Mouse (Mus musculus): ENCODE data around the gene Rxra. TPM values are rescaled to one million over a fixed set of nuclear protein-coding genes. Genes with fewer than 3 reads are reported as not detected.

Gene Rxra
- polyA plus RNA-seq, 1 experiment, result 7.0 TPM

- peaks cover 56% of the 10 kb centered on the region for H3K27me3 ChIP-seq (replicated peaks)
- TF ChIP-seq FLI1 (IDR thresholded peaks at IDR 0.05; ENCODE audit: low read length) (no peak), GATA1 (IDR thresholded peaks at IDR 0.05; ENCODE audit: borderline replicate concordance, low read length) (no peak)
- H3K9me3 ChIP-seq, result 0 out of 2 replicates have a peak, but pooled peaks cover 2% of the 10 kb centered on the region
- no peaks in the 10 kb centered on the region for H3K36me3 ChIP-seq (replicated peaks; ENCODE audit: low read length)
- H3K4me3 ChIP-seq (replicated peaks), result no peak overlapping the region
- H3K4me1 ChIP-seq, result peaks cover 15% of the 10 kb centered on the region
These were observed 88.7 kb downstream of the Rxra start for GRCm38 (mm10) chr2:27764937-27765319.

DNA sequence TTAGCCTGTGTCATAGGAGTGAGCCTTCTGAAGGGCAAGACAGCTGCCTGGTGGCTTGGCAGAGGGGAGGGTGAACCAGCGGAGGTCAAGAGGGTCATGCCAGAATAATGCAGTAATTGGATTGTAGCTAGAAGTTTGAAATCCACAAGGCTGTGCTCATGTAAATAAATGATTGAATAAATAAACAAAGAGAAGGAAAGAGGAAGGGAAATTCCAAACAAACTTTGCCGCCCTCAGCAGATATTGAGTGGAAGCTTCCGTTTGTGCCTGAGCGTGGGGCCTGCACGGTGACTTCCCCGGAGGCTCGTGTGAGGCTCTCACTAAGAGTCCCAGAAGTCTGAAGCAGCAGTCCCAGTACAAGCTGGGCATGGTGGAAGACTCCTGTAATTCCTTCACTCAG lies 91.5 kb downstream of the Rxra start:
- TF ChIP-seq FLI1 (IDR thresholded peaks at IDR 0.05; ENCODE audit: low read length) (no peak), GATA1 (IDR thresholded peaks at IDR 0.05; ENCODE audit: borderline replicate concordance, low read length) (no peak)
- no peaks in the 10 kb centered on the region for H3K9me3 ChIP-seq
- H3K4me1 ChIP-seq, result peaks cover 8% of the 10 kb centered on the region; the same call in 1 of the 2 replicates
- H3K27me3 ChIP-seq (replicated peaks), result peaks cover 53% of the 10 kb centered on the region
- no peak overlapping the region for H3K4me3 ChIP-seq (replicated peaks)
- no peaks in the 10 kb centered on the region for H3K36me3 ChIP-seq (replicated peaks; ENCODE audit: low read length)

DNA sequence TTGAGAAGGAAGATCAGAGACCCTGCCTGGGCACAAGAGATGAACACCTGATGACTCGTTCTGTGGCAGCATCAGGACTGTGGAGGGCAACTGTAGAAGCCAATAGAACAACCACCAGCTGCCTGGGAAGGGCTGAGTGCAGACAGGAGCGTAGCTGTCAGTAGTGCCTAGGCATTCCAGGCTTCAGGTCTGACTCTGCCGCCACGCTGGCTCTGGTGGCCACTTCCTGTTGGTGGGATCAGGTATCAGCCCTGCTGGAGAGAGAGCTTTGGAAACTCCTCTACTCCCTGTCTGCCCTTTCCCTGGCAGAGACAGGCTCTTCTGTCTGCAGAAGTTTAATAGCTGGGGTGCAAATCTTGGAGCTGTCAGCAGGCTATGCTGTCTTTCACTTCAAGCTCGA lies 93.5 kb downstream of the Rxra start:
- Histone ChIP-seq H3K4me3 (replicated peaks) (no peak overlapping the region), H3K27me3 (replicated peaks) (peaks cover 59% of the 10 kb centered on the region), H3K4me1 (peaks cover 1% of the 10 kb centered on the region; the same call in 1 of the 2 replicates), H3K36me3 (replicated peaks; ENCODE audit: low read length) (no peaks in the 10 kb centered on the region), H3K9me3 (no peaks in the 10 kb centered on the region)
- TF ChIP-seq FLI1 (IDR thresholded peaks at IDR 0.05; ENCODE audit: low read length), result no peak
- TF ChIP-seq GATA1 (IDR thresholded peaks at IDR 0.05; ENCODE audit: borderline replicate concordance, low read length), result no peak

- no peaks in the 10 kb centered on the region for H3K4me1 ChIP-seq
- no peak overlapping the region for H3K4me3 ChIP-seq (replicated peaks)
- no peaks in the 10 kb centered on the region for H3K36me3 ChIP-seq (replicated peaks; ENCODE audit: low read length)
- peaks cover 63% of the 10 kb centered on the region for H3K27me3 ChIP-seq (replicated peaks)
- no peaks in the 10 kb centered on the region for H3K9me3 ChIP-seq
- no peak for TF ChIP-seq FLI1 (IDR thresholded peaks at IDR 0.05; ENCODE audit: low read length)
- no peak for TF ChIP-seq GATA1 (IDR thresholded peaks at IDR 0.05; ENCODE audit: borderline replicate concordance, low read length)
These were observed 94.0 kb downstream of the Rxra start for GRCm38 (mm10) chr2:27770205-27770604.

DNA sequence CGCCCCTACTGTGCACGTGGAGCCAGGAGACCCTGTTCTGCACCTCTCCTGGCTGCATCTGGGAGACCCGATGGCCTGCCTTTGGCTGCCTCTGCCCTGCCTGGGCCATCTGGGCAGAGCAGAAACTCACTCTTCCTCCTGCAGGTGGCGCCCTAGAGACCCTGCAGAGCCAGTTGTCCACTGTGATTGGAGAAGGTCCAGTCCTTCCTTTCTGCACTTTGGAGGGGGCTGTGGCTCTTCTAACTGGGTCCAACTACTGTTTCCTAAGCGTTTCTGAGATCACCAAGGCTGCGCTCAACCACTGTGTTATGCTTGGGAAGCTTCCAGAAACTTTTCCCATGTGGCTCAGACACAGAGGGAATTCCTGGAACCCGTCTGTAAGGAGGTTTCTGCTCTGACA lies 95.7 kb downstream of the Rxra start:
- no peaks in the 10 kb centered on the region for H3K36me3 ChIP-seq (replicated peaks; ENCODE audit: low read length)
- no peak overlapping the region for H3K4me3 ChIP-seq (replicated peaks)
- no peaks in the 10 kb centered on the region for H3K4me1 ChIP-seq
- TF ChIP-seq GATA1 (IDR thresholded peaks at IDR 0.05; ENCODE audit: borderline replicate concordance, low read length) (no peak), FLI1 (IDR thresholded peaks at IDR 0.05; ENCODE audit: low read length) (no peak)
- H3K27me3 ChIP-seq (replicated peaks), result peaks cover 61% of the 10 kb centered on the region
- H3K9me3 ChIP-seq, result no peaks in the 10 kb centered on the region

DNA sequence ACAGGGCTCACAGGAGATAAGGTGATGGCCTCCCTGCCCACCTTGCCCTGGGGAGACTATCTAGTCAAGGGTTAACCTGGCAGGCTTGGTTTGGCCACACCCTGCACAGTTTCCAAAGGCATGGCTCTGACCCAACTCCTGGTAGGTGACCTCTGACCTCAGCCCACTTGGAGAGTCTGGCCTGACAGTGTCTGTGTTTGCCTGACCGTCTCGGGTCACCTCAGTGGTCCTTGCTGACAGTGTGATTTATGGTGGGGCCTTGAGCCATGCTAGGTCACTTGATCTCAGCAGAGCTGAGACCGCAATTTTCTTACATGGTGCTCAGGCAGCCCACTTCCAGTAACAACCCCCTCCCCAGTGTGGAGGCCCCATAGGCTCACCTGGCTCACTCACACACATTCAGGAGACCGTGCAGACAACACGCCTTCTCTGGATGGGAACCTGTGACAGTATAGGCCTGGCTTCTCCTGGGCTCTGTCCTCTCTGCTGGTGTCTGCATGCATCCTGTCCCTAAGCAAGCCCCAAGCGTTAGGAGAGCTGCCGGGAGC lies 96.7 kb downstream of the Rxra start:
- Histone ChIP-seq H3K4me3 (replicated peaks) (no peak overlapping the region), H3K27me3 (replicated peaks) (peaks cover 64% of the 10 kb centered on the region), H3K9me3 (no peaks in the 10 kb centered on the region), H3K36me3 (replicated peaks; ENCODE audit: low read length) (no peaks in the 10 kb centered on the region), H3K4me1 (no peaks in the 10 kb centered on the region)
- TF ChIP-seq GATA1 (IDR thresholded peaks at IDR 0.05; ENCODE audit: borderline replicate concordance, low read length) (no peak), FLI1 (IDR thresholded peaks at IDR 0.05; ENCODE audit: low read length) (no peak)

- no peak overlapping the region for H3K4me3 ChIP-seq (replicated peaks)
- H3K4me1 ChIP-seq, result no peaks in the 10 kb centered on the region
- peaks cover 70% of the 10 kb centered on the region for H3K27me3 ChIP-seq (replicated peaks)
- no peaks in the 10 kb centered on the region for H3K9me3 ChIP-seq
- TF ChIP-seq GATA1 (IDR thresholded peaks at IDR 0.05; ENCODE audit: borderline replicate concordance, low read length) (no peak), FLI1 (IDR thresholded peaks at IDR 0.05; ENCODE audit: low read length) (no peak)
- no peaks in the 10 kb centered on the region for H3K36me3 ChIP-seq (replicated peaks; ENCODE audit: low read length)
These were observed 97.9 kb downstream of the Rxra start for GRCm38 (mm10) chr2:27773980-27774730.

- H3K36me3 ChIP-seq (replicated peaks; ENCODE audit: low read length), result no peaks in the 10 kb centered on the region
- no peaks in the 10 kb centered on the region for H3K4me1 ChIP-seq
- no peaks in the 10 kb centered on the region for H3K9me3 ChIP-seq
- TF ChIP-seq FLI1 (IDR thresholded peaks at IDR 0.05; ENCODE audit: low read length) (no peak), GATA1 (IDR thresholded peaks at IDR 0.05; ENCODE audit: borderline replicate concordance, low read length) (no peak)
- peaks cover 71% of the 10 kb centered on the region for H3K27me3 ChIP-seq (replicated peaks)
- no peak overlapping the region for H3K4me3 ChIP-seq (replicated peaks)
These were observed 98.8 kb downstream of the Rxra start for GRCm38 (mm10) chr2:27775006-27775405.

GRCm38 (mm10) chr2:27775625-27776024 lies 99.4 kb downstream of the Rxra start:
- no peak for TF ChIP-seq GATA1 (IDR thresholded peaks at IDR 0.05; ENCODE audit: borderline replicate concordance, low read length)
- TF ChIP-seq FLI1 (IDR thresholded peaks at IDR 0.05; ENCODE audit: low read length), result no peak
- Histone ChIP-seq H3K9me3 (no peaks in the 10 kb centered on the region), H3K27me3 (replicated peaks) (peaks cover 74% of the 10 kb centered on the region), H3K4me3 (replicated peaks) (no peak overlapping the region), H3K36me3 (replicated peaks; ENCODE audit: low read length) (no peaks in the 10 kb centered on the region), H3K4me1 (no peaks in the 10 kb centered on the region)

GRCm38 (mm10) chr2:27777756-27778155 lies 101.5 kb downstream of the Rxra start:
- Histone ChIP-seq H3K27me3 (replicated peaks) (peaks cover 71% of the 10 kb centered on the region), H3K4me3 (replicated peaks) (no peak overlapping the region), H3K36me3 (replicated peaks; ENCODE audit: low read length) (no peaks in the 10 kb centered on the region), H3K9me3 (peaks cover 5% of the 10 kb centered on the region; the same call in 1 of the 2 replicates), H3K4me1 (no peaks in the 10 kb centered on the region)
- TF ChIP-seq FLI1 (IDR thresholded peaks at IDR 0.05; ENCODE audit: low read length), result no peak
- TF ChIP-seq GATA1 (IDR thresholded peaks at IDR 0.05; ENCODE audit: borderline replicate concordance, low read length), result no peak

Measured in megakaryocyte, embryonic 14.5 days (primary cell).